Mouse (Mus musculus): Measurements from ENCODE around the gene Il1f8.
"Not testable (repeated sequence)": the region's sequence is repeated elsewhere in the genome, so short reads cannot be mapped to it uniquely, and the experiment has no call there.

The Il1f8 gene

GRCm38 (mm10) chr2:24152861-24153260 lies at the start of gene Il1f8:
Gene Il1f8 (plus strand): TSS chr2:24153161.
- DNase-seq, result no peak

DNA sequence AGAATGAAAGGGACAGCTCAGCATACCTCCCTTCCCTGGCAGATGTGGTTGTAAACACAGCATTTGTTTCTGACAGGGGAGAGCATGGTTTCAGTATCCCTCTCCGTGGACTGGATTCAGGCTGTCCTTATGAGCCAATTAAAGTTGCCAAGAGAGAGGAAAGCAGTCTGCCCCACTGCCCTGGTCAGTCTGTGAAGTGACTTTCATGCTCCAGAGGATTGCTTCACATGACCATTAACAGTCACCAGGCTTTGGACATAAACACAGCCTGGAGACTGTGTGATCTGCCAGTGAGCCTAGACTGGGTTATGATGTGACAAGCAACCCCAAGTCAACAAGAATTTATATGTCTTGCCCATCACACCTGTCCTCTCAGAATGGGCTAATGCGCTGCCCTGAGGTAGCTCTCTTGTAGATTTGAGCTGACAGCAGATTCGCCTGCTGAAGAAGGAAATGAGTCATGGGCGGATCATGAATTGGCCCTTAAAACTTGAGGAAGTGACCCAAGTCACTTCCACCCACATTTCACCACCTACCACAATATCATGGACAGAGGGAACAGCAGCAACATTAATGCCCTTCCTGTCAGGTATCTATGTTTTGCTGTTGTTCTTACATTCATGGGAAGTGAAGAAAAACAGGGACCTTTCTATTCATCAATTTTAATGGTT lies 49.2 kb upstream of the Il1f8 start:
- no peak for DNase-seq

- DNase-seq, result no peak
These were observed 43.9 kb upstream of the Il1f8 start for GRCm38 (mm10) chr2:24109085-24109484.

DNA sequence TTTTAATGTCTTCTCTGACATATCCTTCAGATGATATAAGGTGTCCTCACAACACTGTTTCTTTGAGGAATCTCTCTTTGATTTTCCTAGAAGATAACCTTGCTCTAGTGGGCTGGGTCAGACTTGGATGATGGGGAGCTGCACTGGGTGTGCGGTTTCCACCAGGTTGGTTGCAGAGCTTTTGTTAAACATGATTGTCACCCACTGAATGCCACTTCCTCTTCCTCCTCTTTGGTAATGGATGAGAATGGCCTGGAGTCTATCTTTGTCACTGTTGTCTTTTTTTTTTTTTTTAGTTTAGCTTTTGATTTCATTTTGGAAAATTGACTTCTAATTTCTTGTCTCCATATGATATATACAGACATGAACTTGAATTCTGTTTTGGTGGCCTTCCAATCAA lies 18.6 kb upstream of the Il1f8 start:
- no peak for DNase-seq

GRCm38 (mm10) chr2:24181683-24182331 lies 28.8 kb downstream of the Il1f8 start:
- peak; percentile 77 for DNase-seq

- DNase-seq, result not testable (repeated sequence)
These were observed 29.6 kb downstream of the Il1f8 start for GRCm38 (mm10) chr2:24182423-24183147.

DNA sequence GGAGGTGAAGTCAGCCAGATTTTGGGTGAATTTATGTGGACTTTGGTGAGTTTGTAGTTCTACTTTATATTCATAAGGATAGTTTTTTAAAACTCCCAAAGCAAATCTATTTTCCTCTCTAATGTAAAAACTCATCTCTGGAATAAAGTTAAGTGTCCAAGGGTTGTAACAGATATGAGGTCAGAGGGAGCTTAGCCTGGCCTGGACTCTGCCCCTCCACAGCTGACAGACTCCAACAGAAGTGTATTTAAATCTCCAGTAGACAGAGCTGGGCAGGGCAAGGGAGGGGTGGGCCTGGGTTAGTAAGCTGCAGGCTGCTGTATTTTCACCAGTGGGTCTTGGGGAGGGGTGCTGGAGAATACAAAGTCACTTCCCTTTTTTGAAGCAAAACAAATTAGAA lies 31.1 kb downstream of the Il1f8 start:
- DNase-seq, result not testable (repeated sequence)

GRCm38 (mm10) chr2:24186176-24186575 lies 33.2 kb downstream of the Il1f8 start, which contains the start of gene Il1f9:
Gene Il1f9 (plus strand): TSS chr2:24186476.
- DNase-seq, result no peak

DNA sequence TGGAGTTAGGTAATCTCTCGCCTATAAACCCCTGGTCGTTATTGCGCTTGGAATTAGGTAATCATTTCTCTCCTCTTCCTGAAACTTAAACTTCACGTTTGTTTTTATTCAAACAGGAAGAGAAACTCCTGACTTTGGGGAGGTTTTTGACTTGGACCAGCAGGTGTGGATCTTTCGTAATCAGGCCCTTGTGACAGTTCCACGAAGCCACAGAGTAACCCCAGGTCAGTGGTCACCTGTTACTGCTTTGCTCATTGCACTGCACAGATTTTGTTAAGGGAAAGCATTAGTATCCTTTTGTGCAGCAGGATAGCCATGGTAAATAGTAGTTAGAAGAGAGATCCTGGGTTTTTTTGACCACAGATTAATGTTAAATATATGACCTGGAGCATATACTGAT lies 34.6 kb downstream of the Il1f8 start:
- no peak for DNase-seq

GRCm38 (mm10) chr2:24188189-24188588 lies 35.2 kb downstream of the Il1f8 start:
- no peak for DNase-seq
